Mouse (Mus musculus): ENCODE data around the gene Shisa6.

Gene Shisa6

DNA sequence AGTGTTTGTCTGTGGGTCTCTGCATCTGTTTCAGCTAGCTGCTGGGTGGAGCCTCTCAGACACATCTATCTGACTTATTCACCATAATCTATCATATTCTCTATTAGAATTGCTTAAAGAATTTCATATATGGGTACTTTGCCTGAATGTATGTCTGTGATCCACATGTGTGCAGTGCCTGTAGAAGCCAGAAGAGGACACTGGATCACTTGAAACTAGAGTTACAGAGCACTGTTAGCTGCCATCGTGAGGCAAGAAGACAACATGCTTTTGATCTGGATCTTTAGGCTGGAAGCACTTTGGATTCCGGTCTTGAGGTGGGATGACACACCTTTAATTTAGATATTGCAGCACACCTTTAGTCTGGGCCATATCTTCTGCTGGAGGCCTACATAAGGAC lies 289.2 kb downstream of the Shisa6 start:
- no peak for DNase-seq (ENCODE audit: low read depth)

DNA sequence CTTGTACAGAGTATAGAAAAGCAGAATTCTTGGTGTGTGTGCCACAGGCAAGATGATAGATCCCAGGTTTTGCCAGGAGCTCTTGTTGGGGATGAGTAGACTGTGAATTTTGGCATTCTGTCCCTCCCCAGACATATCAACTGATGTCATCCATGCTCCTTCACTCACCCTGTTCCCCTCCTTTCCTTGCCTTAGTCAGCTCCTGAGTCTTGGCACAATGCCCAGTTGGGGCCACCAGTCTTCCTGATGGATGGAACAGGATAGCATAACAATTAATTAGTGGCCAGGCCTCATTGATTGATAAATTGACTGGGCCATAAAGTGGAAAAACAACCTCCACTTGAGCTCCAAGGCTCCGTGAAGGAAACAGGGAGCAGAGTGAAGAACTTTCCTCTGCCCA lies 292.9 kb downstream of the Shisa6 start:
- DNase-seq (ENCODE audit: low read depth), result no peak

DNA sequence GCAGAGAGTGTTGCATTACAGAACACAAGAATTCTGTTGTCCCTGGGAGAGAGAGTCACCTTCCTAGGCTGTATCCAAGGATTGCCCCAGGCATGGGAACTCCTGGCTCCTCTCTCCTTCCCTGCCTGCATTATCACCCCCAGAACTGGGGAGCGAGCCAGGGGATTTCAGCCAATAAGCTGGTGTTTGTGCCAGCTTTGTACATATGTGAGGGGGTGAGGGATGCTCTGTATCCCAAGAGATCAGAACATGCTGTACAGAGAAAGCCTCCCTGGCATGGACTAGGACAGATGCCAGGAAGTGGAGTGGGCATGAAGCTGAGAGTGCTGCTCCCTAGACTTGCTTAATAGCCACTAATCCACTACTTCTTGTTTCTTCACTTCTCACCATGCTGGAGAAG lies 303.6 kb downstream of the Shisa6 start:
- no peak for DNase-seq (ENCODE audit: low read depth)

DNA sequence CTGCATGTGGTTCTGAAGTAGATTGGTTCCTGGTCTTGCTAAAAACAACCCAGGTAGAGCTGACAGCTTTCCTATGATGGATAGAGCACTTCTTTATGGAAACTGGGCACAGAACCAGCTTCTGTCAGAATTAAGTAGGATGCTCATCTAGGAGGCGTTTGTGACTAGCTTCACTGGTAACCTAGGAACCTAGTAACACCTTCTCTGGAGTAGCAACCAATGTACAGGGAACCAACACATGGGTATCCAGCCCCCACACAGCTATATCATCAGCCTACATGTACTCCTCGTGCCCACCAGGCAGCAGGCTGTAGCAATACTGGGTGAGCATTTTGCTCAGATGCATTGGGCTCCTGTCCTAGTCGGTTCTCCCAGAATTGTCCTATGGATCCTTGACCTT lies 307.3 kb downstream of the Shisa6 start:
- DNase-seq (ENCODE audit: low read depth), result no peak

DNA sequence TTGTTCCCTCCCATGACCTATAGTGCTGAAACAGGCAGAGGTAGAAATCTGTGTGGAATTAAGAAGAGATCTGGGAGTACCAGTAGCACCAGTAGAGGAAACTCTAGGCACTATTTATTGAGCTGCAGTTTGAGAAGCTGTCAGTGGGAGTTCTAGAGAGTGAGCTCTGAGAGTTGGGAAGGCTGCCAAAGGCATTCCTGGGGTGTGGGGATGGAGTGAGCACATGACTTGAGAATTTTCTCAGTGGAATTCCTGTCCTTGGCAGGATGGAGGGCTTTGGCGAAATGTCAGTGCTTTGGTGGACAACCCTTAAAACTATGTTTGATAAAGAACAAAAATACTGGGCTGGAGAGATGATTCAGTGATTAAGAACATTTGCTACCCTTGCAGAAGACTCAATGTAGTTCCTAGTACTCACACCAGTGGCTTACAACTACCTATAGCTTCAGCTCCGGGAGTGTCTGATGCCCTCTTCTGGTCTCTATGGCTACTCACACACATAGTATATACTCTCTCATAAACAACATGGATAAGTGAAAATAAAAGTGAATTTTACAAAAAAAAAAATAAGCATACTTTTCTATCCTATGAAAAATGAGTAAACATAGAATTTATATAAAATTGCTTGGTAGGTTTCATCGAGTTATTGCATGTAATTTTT lies 337.0 kb downstream of the Shisa6 start:
- no peak for DNase-seq (ENCODE audit: low read depth)

DNA sequence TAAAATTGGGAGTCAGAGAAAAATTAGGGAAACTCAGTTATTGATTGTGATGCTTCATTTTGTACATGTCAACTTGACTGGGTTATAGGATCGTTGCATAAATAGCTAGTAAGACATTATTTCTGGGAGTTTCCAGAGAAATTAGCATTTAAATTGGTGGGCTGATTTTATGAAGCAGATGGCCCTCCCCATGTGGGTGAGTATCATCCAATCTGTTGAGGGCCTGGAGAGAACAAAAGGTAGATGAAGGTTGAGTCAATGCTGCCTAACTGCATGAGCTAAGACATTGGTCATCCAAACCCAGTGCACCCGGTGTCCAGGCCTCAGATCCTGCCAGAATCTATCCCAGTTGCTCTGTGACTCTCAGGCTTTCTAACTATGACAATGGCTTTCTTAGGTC lies 337.6 kb downstream of the Shisa6 start:
- no peak for DNase-seq (ENCODE audit: low read depth)

DNA sequence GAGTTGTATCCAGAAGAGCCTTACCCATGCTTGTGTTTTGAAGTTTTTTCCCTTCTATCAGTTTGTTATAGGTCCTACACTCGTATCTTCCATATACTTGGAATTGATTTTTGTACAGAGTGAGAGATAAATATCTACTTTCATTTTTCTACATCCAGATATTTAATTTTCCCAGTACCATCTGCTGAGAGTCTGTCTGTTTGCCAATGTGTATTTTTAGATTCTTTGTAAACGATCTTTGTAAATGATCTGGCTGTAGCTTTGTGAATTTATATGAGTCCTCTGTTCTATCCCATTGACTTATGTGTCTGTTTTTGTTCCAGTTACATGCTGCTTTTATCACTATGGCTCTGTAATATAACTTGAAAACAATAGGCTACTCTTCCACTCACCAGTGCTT lies 348.0 kb downstream of the Shisa6 start:
- DNase-seq (ENCODE audit: low read depth), result no peak

DNA sequence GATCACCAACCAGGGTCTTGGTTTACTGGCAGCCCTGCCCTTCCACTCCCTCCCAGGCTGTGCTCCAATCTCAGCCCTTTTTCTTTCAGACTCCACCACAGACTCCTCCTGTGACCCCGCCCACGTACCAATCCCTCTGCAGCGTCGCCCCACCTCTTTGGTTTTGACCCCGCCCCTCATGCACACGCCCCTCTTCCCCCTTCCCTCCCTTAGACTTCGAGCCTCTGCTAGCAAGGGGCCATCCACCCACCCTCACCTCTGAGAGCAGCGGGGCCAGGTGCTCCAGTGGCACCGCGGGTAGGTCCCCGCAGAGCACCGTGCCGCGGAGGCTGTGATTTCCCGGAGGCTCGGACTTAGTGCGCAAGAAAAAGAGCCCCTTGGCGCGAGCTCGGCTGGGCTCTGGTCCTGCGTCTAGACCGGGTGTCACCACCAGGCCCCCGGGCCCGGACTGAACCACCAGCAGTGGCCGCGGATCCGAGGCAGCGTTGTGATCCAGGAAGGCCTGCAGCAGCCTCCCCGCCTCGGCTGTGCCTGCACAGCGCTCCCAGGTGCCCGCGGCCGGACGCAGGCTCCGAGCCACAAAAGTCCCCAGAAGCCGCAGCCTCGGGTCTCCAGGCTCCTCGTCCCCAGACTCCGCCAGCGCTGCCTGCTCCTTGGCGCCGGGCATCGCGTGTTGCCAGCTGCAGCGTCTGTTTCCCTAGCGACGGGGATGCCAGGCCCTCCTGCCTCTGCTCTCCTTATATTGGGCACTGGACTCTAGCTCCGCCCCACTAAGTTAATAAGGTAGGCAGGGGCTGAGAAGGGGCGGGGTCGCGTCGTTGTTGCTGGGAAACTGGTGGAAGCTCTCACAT lies 357.7 kb downstream of the Shisa6 start, which contains the start of gene Dnah9:
Gene Dnah9 (minus strand): TSS at position 751 of the 851 bp plus-strand sequence.
- no peak for DNase-seq (ENCODE audit: low read depth)

DNA sequence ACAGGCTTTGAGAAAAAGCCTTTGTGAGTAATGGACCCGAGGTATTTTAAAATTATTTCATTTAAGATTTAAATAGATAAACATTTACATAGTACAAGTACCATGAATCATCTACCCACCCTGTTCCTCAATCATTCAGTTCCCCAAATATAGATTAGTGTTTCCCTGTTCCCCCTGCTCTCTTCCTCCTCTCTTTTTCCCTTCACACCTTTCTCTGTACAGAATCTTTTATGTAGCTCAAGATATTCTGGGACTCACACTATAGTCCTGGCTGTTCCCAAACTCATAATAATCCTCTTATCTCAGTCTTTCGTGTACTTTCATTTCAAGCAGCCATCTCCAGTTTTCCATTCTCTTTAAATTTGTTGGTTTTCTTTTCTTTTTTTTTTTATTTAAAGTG lies 361.7 kb downstream of the Shisa6 start:
- no peak for DNase-seq (ENCODE audit: low read depth)

All from c-Kit-positive CD71-positive TER-119-negative erythroid progenitor cells, embryonic 14.5 days (primary cell).